Mouse (Mus musculus) embryonic facial prominence, embryonic 11.5 days (tissue): Measurements from ENCODE around the gene 2310034G01Rik. TPM values are rescaled to one million over a fixed set of nuclear protein-coding genes. Genes with fewer than 3 reads are reported as not detected.

ENCODE experiments used
- ATAC-seq: fragments of 200-750 bp; cut with Nextera tagmentation; replicated peaks from 2 replicates; pipeline ENCODE4 v1.8.0; 2017; ENCODE audit warnings: low read depth; ENCODE audit not compliant: insufficient number of reproducible peaks, low FRiP score, low TSS enrichment
- DNase-seq: peaks from one replicate; pipeline ENCODE4 v3.0.0-alpha.2; 2015; ENCODE audit warnings: low spot score
- H3K27ac ChIP-seq: fragments of 300-500 bp; sonication (generic); replicated peaks from 2 replicates; pipeline ENCODE4 v1.5.1; 2014; ENCODE audit warnings: mild to moderate bottlenecking, low read depth, low read length, control low read depth
- H3K27me3 ChIP-seq: fragments of 300-500 bp; sonication (generic); 2 replicates; pipeline ENCODE4 v1.6.1; 2014; ENCODE audit warnings: mild to moderate bottlenecking, low read length, moderate library complexity, mixed read lengths; ENCODE audit not compliant: control insufficient read depth, insufficient read depth
- H3K36me3 ChIP-seq: fragments of 300-500 bp; sonication (generic); replicated peaks from 2 replicates; pipeline ENCODE4 v1.6.1; 2014; ENCODE audit warnings: low read depth, mild to moderate bottlenecking, low read length, moderate library complexity, mixed read lengths; ENCODE audit not compliant: control insufficient read depth, insufficient read depth
- H3K4me1 ChIP-seq: fragments of 300-500 bp; sonication (generic); 2 replicates; pipeline ENCODE4 v1.6.1; 2014; ENCODE audit warnings: low read length, mixed read lengths; ENCODE audit not compliant: control insufficient read depth, insufficient read depth
- H3K4me2 ChIP-seq: fragments of 300-500 bp; sonication (generic); 2 replicates; pipeline ENCODE4 v1.6.1; 2014; ENCODE audit warnings: low read depth, mild to moderate bottlenecking, control low read depth, low read length, moderate library complexity
- H3K4me3 ChIP-seq: fragments of 300-500 bp; sonication (generic); 2 replicates; pipeline ENCODE4 v1.5.1; 2014; ENCODE audit warnings: low read depth, low read length, control low read depth
- H3K9ac ChIP-seq: fragments of 300-500 bp; sonication (generic); replicated peaks from 2 replicates; pipeline ENCODE4 v1.6.1; 2014; ENCODE audit warnings: mild to moderate bottlenecking, control low read depth, low read length
- H3K9me3 ChIP-seq: fragments of 300-500 bp; sonication (generic); replicated peaks from 2 replicates; pipeline ENCODE4 v1.6.1; 2016; ENCODE audit warnings: mild to moderate bottlenecking, low read length, inconsistent platforms, mixed read lengths; ENCODE audit not compliant: control insufficient read depth
- WGBS: fragments of 180-500 bp; shearing (Covaris S2); extraction: QIAGEN DNeasy Blood & Tissue Kit; methylation state at CpG from one replicate; pipeline ENCODE4 v1.1.7; 2014; 5-methylcytosine and 5-hydroxymethylcytosine counted together
- polyA plus RNA-seq: library from polyadenylated mRNA; unstranded; fragments of >200 nt; fragmentation: Nextera tagmentation; extraction: Ambion mirVana; gene quantifications from 2 replicates; pipeline ENCODE4 v1.2.1, GENCODE M21; 2014

The 2310034G01Rik gene
- polyA plus RNA-seq, 1 experiment from 2014 or later = 1.1 TPM

DNA sequence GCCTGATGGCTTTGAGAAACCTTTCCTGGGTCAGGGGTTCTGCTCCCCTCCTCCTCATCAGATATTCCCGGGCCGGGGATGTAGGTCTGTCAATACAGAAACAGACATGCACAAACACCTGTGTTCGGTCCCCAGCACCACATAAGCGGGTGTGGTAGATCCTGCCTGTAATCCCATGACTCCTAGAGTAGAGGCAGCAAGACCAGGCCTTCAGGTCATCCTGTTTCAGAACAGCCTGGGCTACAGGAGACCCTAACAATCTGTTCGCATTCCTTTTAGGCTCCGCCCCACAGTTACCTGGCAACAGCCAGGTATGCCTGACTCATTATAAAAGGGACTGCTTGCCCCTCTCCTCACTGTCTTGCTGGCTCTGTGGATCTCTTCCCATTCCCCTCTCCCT is 552 bp downstream of the 2310034G01Rik start:
- no peak overlapping the region for H3K27ac ChIP-seq
- H3K27me3 ChIP-seq = peaks cover 3% of the 10 kb centered on the region; the same call in 1 of the 2 replicates
- peak overlapping the region; percentile 85 for H3K9ac ChIP-seq
- no peaks in the 10 kb centered on the region; the same call in 1 of the 2 replicates for H3K4me1 ChIP-seq
- no peaks in the 10 kb centered on the region for H3K36me3 ChIP-seq
- no peaks in the 10 kb centered on the region for H3K9me3 ChIP-seq
- peak overlapping the region; percentile 97 for H3K4me2 ChIP-seq
- no peak; the same call in 1 of the 2 replicates for ATAC-seq
- peak overlapping the region; percentile 66 for H3K4me3 ChIP-seq
- WGBS = 28% methylated on average over 6 of the region's 6 CpGs
- no peak for DNase-seq

DNA sequence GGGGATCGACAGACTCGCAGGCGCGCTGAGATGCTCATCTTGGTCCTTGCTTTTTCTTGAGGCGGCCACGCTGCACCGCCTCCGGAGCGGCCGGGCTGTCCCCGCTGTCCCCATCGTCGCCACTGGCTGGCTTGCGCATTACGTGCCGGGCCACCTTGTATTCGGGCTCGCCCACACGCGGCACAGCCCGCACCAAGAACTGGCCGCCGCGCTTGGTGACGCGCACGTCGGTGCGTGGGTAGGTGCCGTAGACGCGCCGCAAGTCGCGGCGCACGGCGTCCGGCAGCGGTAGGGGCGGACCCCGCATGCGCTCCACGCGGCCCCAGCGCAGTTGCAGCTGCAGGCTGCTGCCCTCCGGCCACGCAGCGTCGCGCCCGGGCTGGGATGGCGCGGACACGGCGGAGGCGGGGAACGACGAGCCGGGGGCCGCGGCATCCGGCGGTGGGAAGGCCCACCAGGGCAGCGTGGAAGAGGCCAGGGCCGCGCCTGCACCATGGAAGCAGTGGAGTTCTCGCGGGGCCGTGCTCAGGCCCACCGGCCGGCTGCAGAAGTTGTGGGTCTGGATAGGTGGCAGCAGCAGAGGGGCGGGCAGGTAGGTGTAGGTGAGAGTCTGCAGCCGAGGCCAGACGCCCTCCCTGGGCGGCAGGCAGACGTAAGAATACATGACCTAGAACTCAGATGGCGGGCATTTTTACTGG is 1.2 kb downstream of the 2310034G01Rik start:
- Histone ChIP-seq H3K9ac (peak overlapping the region; percentile 85), H3K4me3 (peak overlapping the region; percentile 66), H3K36me3 (no peaks in the 10 kb centered on the region), H3K4me1 (no peaks in the 10 kb centered on the region; the same call in 1 of the 2 replicates), H3K4me2 (peak overlapping the region; percentile 97), H3K27ac (peak overlapping the region; percentile 20), H3K27me3 (peaks cover 3% of the 10 kb centered on the region; the same call in 1 of the 2 replicates), H3K9me3 (no peaks in the 10 kb centered on the region)
- DNase-seq = peak; percentile 79
- WGBS = under 1% methylated on average over 78 of the region's 78 CpGs
- ATAC-seq = peak; percentile 82

DNA sequence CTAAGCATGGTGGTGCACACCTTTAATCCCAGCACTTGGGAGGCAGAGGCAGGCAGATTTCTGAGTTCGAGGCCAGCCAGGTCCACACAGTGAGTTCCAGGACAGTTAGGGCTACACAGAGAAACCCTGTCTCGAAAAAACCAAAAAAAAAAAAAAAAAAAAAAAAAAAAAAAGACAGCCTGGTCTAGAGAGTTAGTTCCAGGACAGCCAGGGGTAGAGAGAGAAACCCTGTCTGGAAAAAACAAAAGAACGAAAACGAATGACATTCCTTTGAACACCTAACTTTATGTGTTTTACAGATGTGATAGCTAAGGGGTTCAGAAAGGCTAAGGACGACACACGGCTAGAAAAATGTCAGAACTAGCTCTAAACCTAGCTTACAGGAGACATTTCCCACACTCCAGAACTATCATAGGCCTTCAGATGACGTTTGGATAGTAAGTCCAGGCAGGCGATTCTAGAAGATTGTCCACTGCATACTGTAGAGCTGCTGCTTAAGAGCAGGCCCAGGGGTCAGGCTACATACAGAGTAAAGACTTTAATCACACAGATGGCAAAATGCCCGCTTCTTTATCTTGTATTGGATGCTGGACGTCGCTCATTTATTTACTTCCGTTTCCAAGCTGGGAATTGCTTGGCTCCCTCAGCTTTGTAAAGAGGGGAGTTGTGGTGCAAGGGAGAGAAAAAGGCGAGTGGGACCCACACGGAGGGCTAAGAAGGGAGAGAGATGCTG is 2.0 kb downstream of the 2310034G01Rik start:
- H3K27ac ChIP-seq = no peak overlapping the region
- WGBS = 30% methylated on average over 14 of the region's 14 CpGs
- DNase-seq = peak; percentile 32
- peaks cover 3% of the 10 kb centered on the region; the same call in 1 of the 2 replicates for H3K27me3 ChIP-seq
- H3K36me3 ChIP-seq = no peaks in the 10 kb centered on the region
- peak overlapping the region; percentile 97 for H3K4me2 ChIP-seq
- H3K9me3 ChIP-seq = no peaks in the 10 kb centered on the region
- no peaks in the 10 kb centered on the region; the same call in 1 of the 2 replicates for H3K4me1 ChIP-seq
- peak overlapping the region; percentile 85 for H3K9ac ChIP-seq
- H3K4me3 ChIP-seq = peak overlapping the region; percentile 66
- ATAC-seq = no peak

DNA sequence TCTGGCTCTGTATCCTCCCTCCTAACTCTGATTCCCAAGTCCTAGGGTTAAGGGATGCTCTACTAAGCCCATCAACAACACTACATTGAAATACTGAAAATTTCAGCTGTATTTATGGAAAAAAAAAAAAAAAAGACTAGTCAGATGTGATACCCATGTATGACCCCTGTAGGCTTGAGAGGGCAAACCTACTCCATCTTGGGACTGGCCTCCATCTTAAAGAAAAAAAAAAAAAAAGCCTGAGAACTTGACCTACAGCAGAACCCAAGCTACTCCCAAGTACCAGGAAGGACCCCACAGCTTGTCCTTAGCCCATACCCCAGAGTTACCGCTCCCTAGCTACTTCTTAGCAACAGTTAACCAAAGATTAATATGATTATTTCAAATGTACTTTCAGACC is 3.0 kb downstream of the 2310034G01Rik start:
- ATAC-seq = no peak
- peaks cover 3% of the 10 kb centered on the region; the same call in 1 of the 2 replicates for H3K27me3 ChIP-seq
- WGBS = 90% methylated on average over 1 of the region's 1 CpGs
- no peak overlapping the region for H3K27ac ChIP-seq
- H3K9me3 ChIP-seq = no peaks in the 10 kb centered on the region
- H3K36me3 ChIP-seq = no peaks in the 10 kb centered on the region
- H3K4me2 ChIP-seq = no peak overlapping the region
- no peak for DNase-seq
- H3K4me1 ChIP-seq = no peaks in the 10 kb centered on the region; the same call in 1 of the 2 replicates
- no peak overlapping the region for H3K4me3 ChIP-seq
- no peak overlapping the region for H3K9ac ChIP-seq

DNA sequence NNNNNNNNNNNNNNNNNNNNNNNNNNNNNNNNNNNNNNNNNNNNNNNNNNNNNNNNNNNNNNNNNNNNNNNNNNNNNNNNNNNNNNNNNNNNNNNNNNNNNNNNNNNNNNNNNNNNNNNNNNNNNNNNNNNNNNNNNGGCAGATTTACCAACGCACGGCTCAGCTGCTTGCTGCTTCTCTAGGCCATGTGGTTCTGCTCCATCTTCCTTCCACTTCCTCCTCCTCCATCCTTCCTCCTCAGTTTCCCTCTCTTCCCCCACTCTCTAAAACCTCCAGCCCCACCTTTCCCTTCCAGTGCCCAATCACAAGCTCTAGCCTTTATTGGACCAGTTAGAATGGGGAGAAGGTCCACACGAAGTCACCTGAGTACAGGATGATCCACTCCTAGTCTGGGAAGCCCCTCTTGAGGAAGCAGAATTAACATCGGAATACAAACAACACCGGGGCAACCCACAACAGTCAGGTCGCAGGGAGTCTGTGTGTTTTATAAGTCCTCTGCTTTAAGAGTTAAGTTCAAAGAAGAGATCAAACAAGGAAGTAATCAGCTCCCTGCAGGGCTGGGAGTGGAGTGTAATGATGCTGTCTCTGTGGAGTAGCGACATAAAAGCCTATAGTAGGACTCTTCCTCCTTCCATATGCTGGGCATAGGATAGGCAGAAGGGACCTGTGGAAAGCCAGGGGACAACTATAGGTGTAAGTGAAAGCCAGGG is 5.2 kb downstream of the 2310034G01Rik start:
- ATAC-seq (no peak), DNase-seq (no peak)
- Histone ChIP-seq H3K4me2 (no peak overlapping the region), H3K27ac (no peak overlapping the region), H3K27me3 (no peaks in the 10 kb centered on the region; the same call in 1 of the 2 replicates), H3K9me3 (no peaks in the 10 kb centered on the region), H3K4me1 (no peaks in the 10 kb centered on the region; the same call in 1 of the 2 replicates), H3K4me3 (no peak overlapping the region), H3K36me3 (no peaks in the 10 kb centered on the region), H3K9ac (no peak overlapping the region)
- 28% methylated on average over 7 of the region's 7 CpGs for WGBS

DNA sequence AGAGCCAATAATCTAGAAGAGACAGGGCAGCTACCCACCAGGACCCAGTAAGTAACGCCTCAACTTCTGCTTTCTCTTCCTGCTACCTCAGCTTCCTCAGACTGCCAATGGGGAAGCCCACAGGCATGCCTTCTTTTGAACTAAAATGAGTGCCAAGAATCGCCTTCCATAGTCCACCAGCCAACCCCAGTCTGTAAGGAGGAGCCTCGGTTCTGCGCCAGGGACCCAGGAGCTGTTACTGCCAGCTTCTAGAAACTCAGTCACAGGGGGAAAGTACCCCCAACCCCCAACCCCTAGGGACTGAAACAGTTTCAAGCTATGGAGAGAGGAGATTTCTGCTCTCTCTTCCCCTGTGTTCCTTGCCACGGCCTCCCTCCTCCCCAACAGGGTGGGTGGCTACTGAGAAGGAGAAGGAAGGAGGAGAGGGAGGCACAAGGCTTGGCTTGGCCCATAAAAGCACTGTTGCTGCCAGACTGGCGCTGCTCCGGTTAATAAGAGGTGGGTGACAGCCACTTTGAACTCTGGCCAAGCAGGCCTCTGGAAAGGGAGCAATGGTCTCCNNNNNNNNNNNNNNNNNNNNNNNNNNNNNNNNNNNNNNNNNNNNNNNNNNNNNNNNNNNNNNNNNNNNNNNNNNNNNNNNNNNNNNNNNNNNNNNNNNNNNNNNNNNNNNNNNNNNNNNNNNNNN is 10.7 kb downstream of the 2310034G01Rik start:
- Histone ChIP-seq H3K36me3 (no peaks in the 10 kb centered on the region), H3K9me3 (no peaks in the 10 kb centered on the region), H3K4me2 (no peak overlapping the region), H3K27me3 (no peaks in the 10 kb centered on the region; the same call in 1 of the 2 replicates), H3K4me3 (no peak overlapping the region), H3K27ac (no peak overlapping the region), H3K9ac (no peak overlapping the region; the same call in 1 of the 2 replicates), H3K4me1 (peaks cover 5% of the 10 kb centered on the region)
- 76% methylated on average over 7 of the region's 7 CpGs for WGBS
- no peak for ATAC-seq
- DNase-seq = no peak

DNA sequence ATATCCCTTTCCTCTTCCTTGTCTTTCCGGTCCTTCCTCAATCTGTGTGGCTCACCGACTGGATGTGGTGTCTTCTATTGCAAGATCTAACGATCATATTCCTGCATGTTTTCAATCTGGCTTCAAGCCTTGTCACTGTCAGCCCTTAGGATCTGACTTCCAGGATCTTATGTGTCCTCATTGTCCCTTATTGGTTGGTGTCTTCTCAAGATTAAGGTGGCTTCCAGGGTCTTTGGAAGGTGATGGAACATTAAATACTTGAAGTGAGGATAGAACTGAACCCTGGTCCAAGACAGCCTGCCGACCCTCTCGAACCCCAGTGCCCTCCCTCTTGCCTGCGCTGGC is 11.2 kb downstream of the 2310034G01Rik start:
- Histone ChIP-seq H3K4me2 (peak overlapping the region; percentile 0; the same call in 1 of the 2 replicates), H3K4me1 (peaks cover 5% of the 10 kb centered on the region), H3K36me3 (no peaks in the 10 kb centered on the region), H3K9me3 (no peaks in the 10 kb centered on the region), H3K27me3 (no peaks in the 10 kb centered on the region; the same call in 1 of the 2 replicates), H3K9ac (no peak overlapping the region), H3K4me3 (no peak overlapping the region), H3K27ac (no peak overlapping the region)
- 55% methylated on average over 6 of the region's 6 CpGs for WGBS
- ATAC-seq (no peak; the same call in 1 of the 2 replicates), DNase-seq (no peak)
